Mouse (Mus musculus): Measurements from ENCODE around the gene Clk3. TPM values are rescaled to one million over a fixed set of nuclear protein-coding genes. Genes with fewer than 3 reads are reported as not detected.
A peak's percentile ranks its signal among the peaks of the same experiment; 100 is the strongest.

The Clk3 gene
- total and polyA plus RNA-seq, 3 experiments = 27.6 to 61.7 (median 33.8) TPM

GRCm38 (mm10) chr9:57800325-57800975 is 34.8 kb upstream of the Clk3 start:
- H3K4me3 ChIP-seq = no peak overlapping the region
- TF ChIP-seq POLR2A (IDR thresholded peaks at IDR 0.05; ENCODE audit: insufficient read depth, low read depth, low read length) (no peak), CTCF (IDR thresholded peaks at IDR 0.05) (no peak), EP300 (IDR thresholded peaks at IDR 0.05; ENCODE audit: insufficient read depth, low read depth, low read length) (no peak)
- no peak overlapping the region for H3K27ac ChIP-seq
- intact Hi-C loops (cut with DNase I) = no loop called here
- no peaks in the 10 kb centered on the region for H3K79me2 ChIP-seq (replicated peaks; ENCODE audit: control insufficient read depth, insufficient read depth, low read length)
- no peak for DNase-seq
- H3K9ac ChIP-seq (ENCODE audit: low read depth, low read length) = no peak overlapping the region
- no peaks in the 10 kb centered on the region for H3K36me3 ChIP-seq (ENCODE audit: control insufficient read depth, insufficient read depth, low read length)
- 81% methylated on average over 9 of the region's 9 CpGs for WGBS
- no peaks in the 10 kb centered on the region for H3K27me3 ChIP-seq (ENCODE audit: control insufficient read depth, insufficient read depth, low read length)
- H3K4me1 ChIP-seq (ENCODE audit: control insufficient read depth, insufficient read depth, low read length) = peaks cover 3% of the 10 kb centered on the region

DNA sequence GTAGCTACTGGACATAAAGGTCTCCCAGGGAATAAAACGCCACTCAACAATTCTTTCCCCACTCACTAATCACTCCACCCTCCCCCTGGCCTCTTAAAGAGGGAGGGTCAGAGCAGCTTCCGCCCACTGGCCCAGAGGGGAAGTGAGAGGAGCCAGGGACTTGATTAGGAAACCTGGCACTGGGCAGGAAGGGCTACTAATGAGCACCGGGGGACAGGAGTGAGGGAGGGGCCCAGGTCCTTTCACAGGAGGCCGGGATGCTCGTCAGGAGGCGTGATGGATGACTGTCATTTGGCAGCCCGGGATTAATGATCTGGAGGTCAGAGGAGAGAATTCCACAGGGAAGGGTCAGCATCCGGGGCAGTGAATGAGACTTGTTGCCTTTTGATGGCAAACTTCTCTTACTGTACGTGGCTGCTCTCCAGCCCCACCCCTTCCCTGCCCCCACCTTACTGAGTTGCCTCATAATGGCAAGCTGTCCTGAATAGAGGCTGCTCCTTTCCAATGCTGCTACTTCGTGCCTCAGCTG is 33.1 kb upstream of the Clk3 start:
- WGBS = 21% methylated on average over 10 of the region's 10 CpGs
- Histone ChIP-seq H3K4me1 (ENCODE audit: control insufficient read depth, insufficient read depth, low read length) (peaks cover 2% of the 10 kb centered on the region), H3K4me3 (no peak overlapping the region), H3K27me3 (ENCODE audit: control insufficient read depth, insufficient read depth, low read length) (no peaks in the 10 kb centered on the region), H3K36me3 (ENCODE audit: control insufficient read depth, insufficient read depth, low read length) (no peaks in the 10 kb centered on the region), H3K27ac (no peak overlapping the region), H3K79me2 (replicated peaks; ENCODE audit: control insufficient read depth, insufficient read depth, low read length) (no peaks in the 10 kb centered on the region), H3K9ac (ENCODE audit: low read depth, low read length) (no peak overlapping the region)
- intact Hi-C loops (cut with DNase I) = loop anchor here (5.0 kb wide), 1 partner anchor 34 kb away; no protein-coding TSS in a partner anchor
- TF ChIP-seq EP300 (IDR thresholded peaks at IDR 0.05; ENCODE audit: insufficient read depth, low read depth, low read length) (0 out of 2 replicates have a peak, but pooled peaks have one; percentile 36), CTCF (IDR thresholded peaks at IDR 0.05) (no peak)
- peak; percentile 38 to 59 for DNase-seq

GRCm38 (mm10) chr9:57797456-57797855 is 31.8 kb upstream of the Clk3 start:
- no peak for DNase-seq
- Histone ChIP-seq H3K27ac (no peak overlapping the region), H3K4me1 (ENCODE audit: control insufficient read depth, insufficient read depth, low read length) (peaks cover 2% of the 10 kb centered on the region), H3K79me2 (replicated peaks; ENCODE audit: control insufficient read depth, insufficient read depth, low read length) (no peaks in the 10 kb centered on the region), H3K9ac (ENCODE audit: low read depth, low read length) (no peak overlapping the region), H3K4me3 (no peak overlapping the region), H3K36me3 (ENCODE audit: control insufficient read depth, insufficient read depth, low read length) (no peaks in the 10 kb centered on the region), H3K27me3 (ENCODE audit: control insufficient read depth, insufficient read depth, low read length) (no peaks in the 10 kb centered on the region)
- intact Hi-C loops (cut with DNase I) = loop anchor here (5.0 kb wide), 1 partner anchor 35 kb away; no protein-coding TSS in a partner anchor
- TF ChIP-seq POLR2A (IDR thresholded peaks at IDR 0.05; ENCODE audit: insufficient read depth, low read depth, low read length) (no peak), CTCF (IDR thresholded peaks at IDR 0.05) (no peak), EP300 (IDR thresholded peaks at IDR 0.05; ENCODE audit: insufficient read depth, low read depth, low read length) (no peak)
- WGBS = 98% methylated on average over 8 of the region's 8 CpGs

DNA sequence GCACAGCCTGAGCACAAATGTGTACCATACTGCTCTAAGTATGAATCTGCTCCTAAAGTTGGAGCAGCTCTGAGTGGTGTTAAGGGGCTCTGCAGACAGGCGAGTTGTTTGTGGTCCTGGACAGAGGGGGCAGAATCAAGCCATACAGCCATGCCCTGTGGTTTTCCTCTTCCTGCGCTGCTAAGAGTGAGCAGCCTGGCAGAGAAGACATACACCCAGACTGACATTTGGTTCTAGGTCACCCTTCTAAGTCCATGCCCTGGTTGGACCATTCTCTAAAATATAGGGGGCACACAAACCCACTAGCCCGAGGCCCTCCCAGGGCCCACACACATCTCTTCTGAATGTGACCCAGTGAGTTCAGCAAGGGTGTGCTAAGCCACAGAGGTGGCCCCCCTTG is 24.1 kb upstream of the Clk3 start:
- WGBS = 81% methylated on average over 3 of the region's 3 CpGs
- no peaks in the 10 kb centered on the region for H3K36me3 ChIP-seq (ENCODE audit: control insufficient read depth, insufficient read depth, low read length)

GRCm38 (mm10) chr9:57782656-57783055 is 17.0 kb upstream of the Clk3 start:
- Histone ChIP-seq H3K27ac (no peak overlapping the region), H3K27me3 (ENCODE audit: control insufficient read depth, insufficient read depth, low read length) (no peaks in the 10 kb centered on the region), H3K4me1 (ENCODE audit: control insufficient read depth, insufficient read depth, low read length) (no peaks in the 10 kb centered on the region), H3K4me3 (no peak overlapping the region), H3K79me2 (replicated peaks; ENCODE audit: control insufficient read depth, insufficient read depth, low read length) (no peaks in the 10 kb centered on the region), H3K36me3 (ENCODE audit: control insufficient read depth, insufficient read depth, low read length) (no peaks in the 10 kb centered on the region), H3K9ac (ENCODE audit: low read depth, low read length) (no peak overlapping the region)
- TF ChIP-seq EP300 (IDR thresholded peaks at IDR 0.05; ENCODE audit: insufficient read depth, low read depth, low read length) (no peak), CTCF (IDR thresholded peaks at IDR 0.05) (no peak), POLR2A (IDR thresholded peaks at IDR 0.05; ENCODE audit: insufficient read depth, low read depth, low read length) (no peak)
- no peak for DNase-seq
- intact Hi-C loops (cut with DNase I) = no loop called here
- 87% methylated on average over 3 of the region's 3 CpGs for WGBS

More for the DNA sequence above, 24.1 kb upstream of the Clk3 start:
- no peak for TF ChIP-seq POLR2A (IDR thresholded peaks at IDR 0.05; ENCODE audit: insufficient read depth, low read depth, low read length)
- no peak for TF ChIP-seq EP300 (IDR thresholded peaks at IDR 0.05; ENCODE audit: insufficient read depth, low read depth, low read length)
- no peak for TF ChIP-seq CTCF (IDR thresholded peaks at IDR 0.05)
- Histone ChIP-seq H3K27ac (no peak overlapping the region), H3K79me2 (replicated peaks; ENCODE audit: control insufficient read depth, insufficient read depth, low read length) (no peaks in the 10 kb centered on the region), H3K4me1 (ENCODE audit: control insufficient read depth, insufficient read depth, low read length) (no peaks in the 10 kb centered on the region), H3K9ac (ENCODE audit: low read depth, low read length) (no peak overlapping the region), H3K4me3 (no peak overlapping the region), H3K27me3 (ENCODE audit: control insufficient read depth, insufficient read depth, low read length) (no peaks in the 10 kb centered on the region)
- intact Hi-C loops (cut with DNase I) = no loop called here
- no peak for DNase-seq

- DNase-seq = no peak
- H3K4me1 ChIP-seq (ENCODE audit: control insufficient read depth, insufficient read depth, low read length) = no peaks in the 10 kb centered on the region
- 83% methylated on average over 4 of the region's 4 CpGs for WGBS
- no peak overlapping the region for H3K27ac ChIP-seq
- H3K79me2 ChIP-seq (replicated peaks; ENCODE audit: control insufficient read depth, insufficient read depth, low read length) = no peaks in the 10 kb centered on the region
- no peak overlapping the region for H3K4me3 ChIP-seq
- H3K27me3 ChIP-seq (ENCODE audit: control insufficient read depth, insufficient read depth, low read length) = no peaks in the 10 kb centered on the region
- no peak for TF ChIP-seq CTCF (IDR thresholded peaks at IDR 0.05)
- no peak for TF ChIP-seq POLR2A (IDR thresholded peaks at IDR 0.05; ENCODE audit: insufficient read depth, low read depth, low read length)
- no peak for TF ChIP-seq EP300 (IDR thresholded peaks at IDR 0.05; ENCODE audit: insufficient read depth, low read depth, low read length)
- no peaks in the 10 kb centered on the region for H3K36me3 ChIP-seq (ENCODE audit: control insufficient read depth, insufficient read depth, low read length)
- H3K9ac ChIP-seq (ENCODE audit: low read depth, low read length) = no peak overlapping the region
- intact Hi-C loops (cut with DNase I) = no loop called here
These were observed 10.1 kb upstream of the Clk3 start for GRCm38 (mm10) chr9:57775736-57776135.
